Mouse (Mus musculus) heart, adult 10 weeks (tissue): ENCODE data around the gene Krtdap. TPM values are rescaled to one million over a fixed set of nuclear protein-coding genes. Genes with fewer than 3 reads are reported as not detected.

ENCODE experiments used
- polyA plus RNA-seq: library from polyadenylated mRNA; stranded (reverse); fragments of 350-450 nt; fragmentation: Illumina TruSeq; extraction: RNeasy Lipid Tissue Mini Kit (QIAGEN cat#74804); gene quantifications from one replicate; pipeline ENCODE4 v1.2.3, GENCODE M21; 2014; ENCODE audit warnings: low read depth, low replicate concordance

Krtdap gene
- not detected for polyA plus RNA-seq

GRCm38 (mm10) chr7:30787377-30788022 is at the start of gene Krtdap:
TSS of gene Krtdap (plus strand) at chr7:30787896.

GRCm38 (mm10) chr7:30743617-30744016 is 44.1 kb upstream of the Krtdap start, which contains the start of gene Gapdhs:
TSS of gene Gapdhs (minus strand) at chr7:30743681.

GRCm38 (mm10) chr7:30751086-30751669 is 36.5 kb upstream of the Krtdap start, which contains the start of gene Sbsn:
TSS of gene Sbsn (plus strand) at chr7:30751471.

GRCm38 (mm10) chr7:30763456-30763855 is 24.2 kb upstream of the Krtdap start, which contains the start of gene Dmkn:
TSS of gene Dmkn (plus strand) at chr7:30763756.

GRCm38 (mm10) chr7:30823675-30824074 is 36.0 kb downstream of the Krtdap start, which contains the start of gene Ffar2:
TSS of gene Ffar2 (minus strand) at chr7:30823775.

Other genes starting within 250 kb of the Krtdap start
- 945 TPM for gene Hspb6, start 235.7 kb upstream of the Krtdap start, polyA plus RNA-seq
- gene Proser3, start 235.6 kb upstream of the Krtdap start, polyA plus RNA-seq: 3.8 TPM
- 17.8 TPM for gene Lin37, start 228.1 kb upstream of the Krtdap start, polyA plus RNA-seq
- 64.0 TPM for gene U2af1l4, start 224.6 kb upstream of the Krtdap start, polyA plus RNA-seq
- 8.0 TPM for gene Gm49396, start 224.6 kb upstream of the Krtdap start, polyA plus RNA-seq
- gene Psenen, start 224.3 kb upstream of the Krtdap start, polyA plus RNA-seq: 106 TPM
- gene Igflr1, start 222.5 kb upstream of the Krtdap start, polyA plus RNA-seq: not detected
- gene Kmt2b, start 199.2 kb upstream of the Krtdap start, polyA plus RNA-seq: 16.4 TPM
- not detected for gene Zbtb32, start 189.0 kb upstream of the Krtdap start, polyA plus RNA-seq
- gene Upk1a, start 175.0 kb upstream of the Krtdap start, polyA plus RNA-seq: 0.31 TPM
- gene Cox6b1, start 161.7 kb upstream of the Krtdap start, polyA plus RNA-seq: 3,676 TPM
- gene Etv2, start 152.0 kb upstream of the Krtdap start, polyA plus RNA-seq: not detected
- 37.8 TPM for gene Rbm42, start 137.6 kb upstream of the Krtdap start, polyA plus RNA-seq
- gene Haus5, start 122.9 kb upstream of the Krtdap start, polyA plus RNA-seq: 7.5 TPM
- not detected for gene Pmis2, start 116.3 kb upstream of the Krtdap start, polyA plus RNA-seq
- not detected for gene 2200002J24Rik, start 89.0 kb upstream of the Krtdap start, polyA plus RNA-seq
- gene Atp4a, start 75.7 kb upstream of the Krtdap start, polyA plus RNA-seq: not detected
- gene Tmem147, start 58.4 kb upstream of the Krtdap start, polyA plus RNA-seq: 168 TPM
- gene Gapdhs, start 44.2 kb upstream of the Krtdap start, polyA plus RNA-seq: not detected
- gene Sbsn, start 36.4 kb upstream of the Krtdap start, polyA plus RNA-seq: 3.5 TPM
- 3.5 TPM for gene Dmkn, start 24.1 kb upstream of the Krtdap start, polyA plus RNA-seq
- not detected for gene Ffar2, start 35.9 kb downstream of the Krtdap start, polyA plus RNA-seq
- not detected for gene Ffar3, start 68.3 kb downstream of the Krtdap start, polyA plus RNA-seq
- not detected for gene Ffar1, start 73.7 kb downstream of the Krtdap start, polyA plus RNA-seq
- gene Cd22, start 92.4 kb downstream of the Krtdap start, polyA plus RNA-seq: 0.76 TPM
- gene Mag, start 127.0 kb downstream of the Krtdap start, polyA plus RNA-seq: 0.18 TPM
- 6.3 TPM for gene Hamp2, start 136.8 kb downstream of the Krtdap start, polyA plus RNA-seq
- 44.7 TPM for gene Hamp, start 156.1 kb downstream of the Krtdap start, polyA plus RNA-seq
- 166 TPM for gene Usf2, start 168.9 kb downstream of the Krtdap start, polyA plus RNA-seq
- 3.3 TPM for gene Lsr, start 185.6 kb downstream of the Krtdap start, polyA plus RNA-seq
- not detected for gene Fam187b, start 185.9 kb downstream of the Krtdap start, polyA plus RNA-seq